Mouse (Mus musculus) cerebellum, postnatal 14 days (tissue): ENCODE results near the gene Tph1.

ENCODE experiments used
- DNase-seq, 2 experiments: peaks; one replicate each; pipeline ENCODE4 v3.0.0; 2021; ENCODE audit warnings: mixed read lengths in 2 of 2

Tph1 gene

GRCm38 (mm10) chr7:46597006-46597405, 75.3 kb downstream of the Tph1 start:
- no peak for DNase-seq
